Mouse (Mus musculus): ENCODE measurements around the gene Cldn8. TPM values are rescaled to one million over a fixed set of nuclear protein-coding genes. Genes with fewer than 3 reads are reported as not detected.

Gene Cldn8
- polyA plus RNA-seq, 1 experiment from 2014 or later: 5.3 TPM

DNA sequence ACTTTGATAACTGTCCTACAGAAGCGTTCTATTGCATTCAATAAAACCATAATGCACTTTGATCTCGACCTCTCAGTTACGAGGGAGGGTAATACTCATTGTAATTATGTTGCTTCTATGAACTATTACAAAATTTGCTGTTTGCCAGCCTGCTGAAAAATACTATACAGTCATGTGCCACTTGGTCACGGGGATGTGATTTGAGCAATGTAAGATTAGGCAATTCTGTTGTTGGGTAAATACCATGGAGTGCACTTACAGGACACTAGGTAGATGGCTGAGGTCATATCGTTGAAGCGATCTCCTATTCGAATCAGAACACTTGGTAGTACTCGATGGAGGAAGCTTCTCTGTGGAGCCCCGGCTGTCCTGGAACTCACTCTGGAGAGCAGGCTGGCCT lies 20.4 kb upstream of the Cldn8 start:
- ATAC-seq (replicated peaks; ENCODE audit: insufficient number of reproducible peaks, low FRiP score, low TSS enrichment, low read depth): no peak
- Histone ChIP-seq H3K9me3 (replicated peaks; ENCODE audit: control insufficient read depth, low read length) (no peaks in the 10 kb centered on the region), H3K36me3 (replicated peaks; ENCODE audit: control insufficient read depth, insufficient read depth, low read depth, low read length) (no peaks in the 10 kb centered on the region), H3K4me1 (ENCODE audit: control insufficient read depth, insufficient read depth, low read length) (no peaks in the 10 kb centered on the region), H3K27ac (replicated peaks; ENCODE audit: low read depth, low read length) (no peak overlapping the region), H3K4me2 (ENCODE audit: low read depth, low read length) (no peak overlapping the region), H3K9ac (replicated peaks; ENCODE audit: low read length) (no peak overlapping the region), H3K4me3 (ENCODE audit: low read depth, low read length) (no peak overlapping the region), H3K27me3 (ENCODE audit: control insufficient read depth, insufficient read depth, low read length) (no peaks in the 10 kb centered on the region)
- 95% methylated on average over 9 of the region's 9 CpGs for WGBS
- DNase-seq (ENCODE audit: low spot score): no peak

DNA sequence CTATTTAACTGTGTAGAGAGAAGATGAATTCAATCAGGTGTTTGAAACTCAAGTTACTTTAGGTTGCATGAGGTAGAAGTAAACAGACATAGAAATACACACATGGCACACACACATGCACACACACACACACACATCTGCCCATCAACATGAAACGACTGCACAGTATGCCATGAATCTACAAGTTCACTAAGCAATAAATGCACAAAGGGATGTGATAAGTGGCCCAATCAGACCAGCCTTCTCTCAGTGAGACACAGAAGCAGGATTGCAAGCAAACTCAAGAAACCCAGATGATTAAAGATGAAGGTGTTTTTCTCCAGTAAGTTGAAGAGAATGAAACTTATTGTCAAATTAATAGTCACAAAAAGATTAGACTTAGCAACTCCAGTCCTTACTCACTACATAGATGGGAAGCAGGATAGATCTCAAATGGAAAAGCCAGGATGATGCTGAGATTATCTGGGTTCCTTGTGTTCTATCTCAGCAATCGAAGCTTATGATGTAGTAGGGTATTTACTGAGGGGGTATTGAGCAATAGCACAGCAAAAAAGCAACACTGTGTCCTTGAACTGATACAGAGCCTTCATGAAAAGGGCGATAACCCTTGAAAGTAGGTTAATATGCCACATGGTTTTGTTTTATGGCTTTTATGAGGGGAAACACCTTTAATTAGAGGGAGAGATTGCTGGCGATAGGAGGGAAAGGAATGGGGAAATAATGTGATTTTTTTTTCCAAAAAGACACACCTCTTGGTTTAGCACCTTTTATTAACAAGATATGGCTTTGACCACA lies 13.1 kb upstream of the Cldn8 start:
- Histone ChIP-seq H3K4me1 (ENCODE audit: control insufficient read depth, insufficient read depth, low read length) (no peaks in the 10 kb centered on the region), H3K4me2 (ENCODE audit: low read depth, low read length) (no peak overlapping the region), H3K27me3 (ENCODE audit: control insufficient read depth, insufficient read depth, low read length) (no peaks in the 10 kb centered on the region), H3K27ac (replicated peaks; ENCODE audit: low read depth, low read length) (no peak overlapping the region), H3K4me3 (ENCODE audit: low read depth, low read length) (no peak overlapping the region), H3K9me3 (replicated peaks; ENCODE audit: control insufficient read depth, low read length) (no peaks in the 10 kb centered on the region), H3K9ac (replicated peaks; ENCODE audit: low read length) (no peak overlapping the region), H3K36me3 (replicated peaks; ENCODE audit: control insufficient read depth, insufficient read depth, low read depth, low read length) (no peaks in the 10 kb centered on the region)
- ATAC-seq (replicated peaks; ENCODE audit: insufficient number of reproducible peaks, low FRiP score, low TSS enrichment, low read depth): no peak
- no peak for DNase-seq (ENCODE audit: low spot score)
- whole genome bisulfite sequencing: 77% methylated on average over 4 of the region's 4 CpGs

DNA sequence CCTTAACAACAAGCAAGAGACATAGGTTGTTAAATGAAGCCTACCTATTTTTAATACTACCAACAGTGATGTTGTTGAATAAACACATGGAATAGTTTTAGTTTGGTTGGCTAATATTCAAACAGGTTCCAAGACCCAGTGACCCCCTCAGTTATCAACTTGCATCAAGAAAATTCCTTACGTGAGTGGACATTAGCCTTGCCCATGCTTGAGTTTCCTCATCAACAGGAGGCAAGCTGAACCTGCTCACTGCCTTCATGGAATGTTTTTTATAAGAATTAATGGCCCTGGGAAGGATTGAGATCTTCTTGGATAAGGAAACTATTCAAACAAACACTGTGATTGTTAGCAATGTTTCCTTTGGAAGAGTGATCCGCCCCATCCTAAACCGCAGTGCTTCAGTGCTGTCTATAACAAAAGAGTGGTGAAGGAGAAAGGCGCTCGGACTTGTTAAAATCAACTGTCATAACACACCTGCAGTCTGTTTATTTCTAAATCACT lies 10.0 kb upstream of the Cldn8 start:
- Histone ChIP-seq H3K27me3 (ENCODE audit: control insufficient read depth, insufficient read depth, low read length) (no peaks in the 10 kb centered on the region), H3K4me1 (ENCODE audit: control insufficient read depth, insufficient read depth, low read length) (no peaks in the 10 kb centered on the region), H3K9me3 (replicated peaks; ENCODE audit: control insufficient read depth, low read length) (no peaks in the 10 kb centered on the region), H3K36me3 (replicated peaks; ENCODE audit: control insufficient read depth, insufficient read depth, low read depth, low read length) (no peaks in the 10 kb centered on the region), H3K27ac (replicated peaks; ENCODE audit: low read depth, low read length) (no peak overlapping the region), H3K9ac (replicated peaks; ENCODE audit: low read length) (no peak overlapping the region), H3K4me3 (ENCODE audit: low read depth, low read length) (no peak overlapping the region), H3K4me2 (ENCODE audit: low read depth, low read length) (no peak overlapping the region)
- DNase-seq (ENCODE audit: low spot score) (no peak), ATAC-seq (replicated peaks; ENCODE audit: insufficient number of reproducible peaks, low FRiP score, low TSS enrichment, low read depth) (no peak)
- 73% methylated on average over 5 of the region's 5 CpGs for WGBS

DNA sequence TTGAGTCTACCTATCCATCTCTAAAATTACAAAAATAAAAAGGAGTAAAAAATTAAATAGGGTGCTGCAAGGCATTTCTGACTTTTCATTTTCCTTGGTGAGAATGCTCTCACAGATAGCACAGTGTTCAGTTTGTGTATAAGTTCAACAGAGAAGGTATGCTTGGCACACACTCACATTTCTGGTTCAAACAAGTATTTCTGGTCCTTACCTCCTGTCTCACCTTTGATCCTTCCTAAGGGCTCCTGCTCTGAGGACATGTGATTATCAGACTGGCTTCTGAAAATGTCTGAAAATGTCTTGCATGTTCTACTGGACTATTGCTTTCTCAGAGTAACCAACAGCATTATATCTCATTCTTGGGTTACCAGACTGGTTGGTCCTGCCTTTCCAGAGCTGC lies 7.2 kb upstream of the Cldn8 start:
- H3K27ac ChIP-seq (replicated peaks; ENCODE audit: low read depth, low read length): no peak overlapping the region
- no peak for ATAC-seq (replicated peaks; ENCODE audit: insufficient number of reproducible peaks, low FRiP score, low TSS enrichment, low read depth)

DNA sequence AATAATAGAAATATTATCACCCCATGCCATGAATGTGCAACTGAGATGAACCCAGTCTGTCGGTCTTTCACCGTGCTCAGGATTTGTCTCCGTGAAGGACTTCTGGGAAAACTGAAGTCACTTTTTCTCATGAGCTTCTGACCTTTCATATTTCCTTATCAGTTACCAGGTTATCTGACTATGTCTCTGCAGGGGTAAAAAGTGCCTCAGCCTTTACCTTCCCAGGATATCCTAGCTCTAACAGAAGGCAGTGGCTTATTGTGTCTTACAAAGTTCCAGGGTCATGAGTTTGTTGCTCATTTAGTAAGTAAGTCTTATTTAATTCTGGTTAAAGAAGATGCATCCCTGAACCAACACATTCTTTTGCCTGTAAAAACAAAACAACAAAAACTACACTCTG lies 6.7 kb upstream of the Cldn8 start:
- 89% methylated on average over 3 of the region's 3 CpGs for WGBS
- Histone ChIP-seq H3K9ac (replicated peaks; ENCODE audit: low read length) (no peak overlapping the region), H3K9me3 (replicated peaks; ENCODE audit: control insufficient read depth, low read length) (no peaks in the 10 kb centered on the region), H3K4me3 (ENCODE audit: low read depth, low read length) (no peak overlapping the region), H3K4me2 (ENCODE audit: low read depth, low read length) (no peak overlapping the region), H3K27ac (replicated peaks; ENCODE audit: low read depth, low read length) (no peak overlapping the region), H3K36me3 (replicated peaks; ENCODE audit: control insufficient read depth, insufficient read depth, low read depth, low read length) (no peaks in the 10 kb centered on the region), H3K4me1 (ENCODE audit: control insufficient read depth, insufficient read depth, low read length) (no peaks in the 10 kb centered on the region), H3K27me3 (ENCODE audit: control insufficient read depth, insufficient read depth, low read length) (no peaks in the 10 kb centered on the region)
- DNase-seq (ENCODE audit: low spot score) (no peak), ATAC-seq (replicated peaks; ENCODE audit: insufficient number of reproducible peaks, low FRiP score, low TSS enrichment, low read depth) (no peak)

More for the DNA sequence above, 7.2 kb upstream of the Cldn8 start:
- no peak for DNase-seq (ENCODE audit: low spot score)
- H3K9ac ChIP-seq (replicated peaks; ENCODE audit: low read length): no peak overlapping the region
- H3K36me3 ChIP-seq (replicated peaks; ENCODE audit: control insufficient read depth, insufficient read depth, low read depth, low read length): no peaks in the 10 kb centered on the region
- H3K4me3 ChIP-seq (ENCODE audit: low read depth, low read length): no peak overlapping the region
- no peak overlapping the region for H3K4me2 ChIP-seq (ENCODE audit: low read depth, low read length)
- no peaks in the 10 kb centered on the region for H3K27me3 ChIP-seq (ENCODE audit: control insufficient read depth, insufficient read depth, low read length)
- no peaks in the 10 kb centered on the region for H3K9me3 ChIP-seq (replicated peaks; ENCODE audit: control insufficient read depth, low read length)
- H3K4me1 ChIP-seq (ENCODE audit: control insufficient read depth, insufficient read depth, low read length): no peaks in the 10 kb centered on the region

DNA sequence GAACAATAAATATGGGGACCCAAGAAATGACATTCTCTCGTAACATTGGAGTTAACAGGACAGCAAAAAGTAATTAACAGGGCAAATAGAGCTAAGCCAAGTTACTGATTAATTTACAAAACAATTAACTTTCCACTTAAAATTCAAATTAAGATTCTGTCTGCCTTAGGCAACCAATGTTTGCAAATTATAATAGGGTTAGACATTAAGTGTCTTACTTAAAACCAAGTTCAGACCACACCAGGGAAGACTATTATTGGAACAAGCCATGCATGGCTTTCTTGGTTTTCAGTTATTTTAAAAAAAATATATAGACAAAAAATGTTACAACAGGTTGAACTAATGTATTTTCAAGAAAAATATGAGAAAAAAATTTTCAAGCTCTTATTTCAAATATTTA lies 6.1 kb upstream of the Cldn8 start:
- ATAC-seq (replicated peaks; ENCODE audit: insufficient number of reproducible peaks, low FRiP score, low TSS enrichment, low read depth) (no peak), DNase-seq (ENCODE audit: low spot score) (no peak)
- Histone ChIP-seq H3K36me3 (replicated peaks; ENCODE audit: control insufficient read depth, insufficient read depth, low read depth, low read length) (no peaks in the 10 kb centered on the region), H3K4me1 (ENCODE audit: control insufficient read depth, insufficient read depth, low read length) (no peaks in the 10 kb centered on the region), H3K4me2 (ENCODE audit: low read depth, low read length) (no peak overlapping the region), H3K27me3 (ENCODE audit: control insufficient read depth, insufficient read depth, low read length) (no peaks in the 10 kb centered on the region), H3K27ac (replicated peaks; ENCODE audit: low read depth, low read length) (no peak overlapping the region), H3K9me3 (replicated peaks; ENCODE audit: control insufficient read depth, low read length) (no peaks in the 10 kb centered on the region), H3K9ac (replicated peaks; ENCODE audit: low read length) (no peak overlapping the region), H3K4me3 (ENCODE audit: low read depth, low read length) (no peak overlapping the region)
- WGBS: 83% methylated on average over 1 of the region's 1 CpGs

DNA sequence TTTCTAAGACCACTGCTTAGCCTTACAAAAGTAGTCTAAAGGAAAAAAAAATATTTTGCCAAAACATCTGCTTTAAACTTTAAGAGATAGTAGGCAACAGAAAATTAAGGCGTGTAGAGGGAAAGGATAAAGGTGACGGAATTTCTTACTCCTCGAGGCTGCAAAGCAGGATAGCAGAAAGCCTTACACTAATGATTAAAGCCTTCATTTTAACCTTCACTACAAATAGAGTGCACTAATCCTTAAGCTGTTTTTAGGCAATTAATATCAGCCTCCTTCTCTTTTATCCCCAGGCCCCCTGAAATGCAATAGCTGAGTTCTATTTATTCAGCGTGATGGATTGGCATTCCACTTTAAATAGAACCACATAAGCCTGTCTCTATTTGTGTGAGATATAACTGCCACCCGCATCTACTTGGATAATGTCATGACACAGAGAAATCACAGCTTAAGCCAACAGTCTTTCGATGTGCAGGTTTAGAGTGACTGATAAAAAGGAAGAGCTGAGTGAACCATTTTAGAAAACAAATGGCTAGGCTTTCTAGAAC lies 1.3 kb downstream of the Cldn8 start:
- Histone ChIP-seq H3K27ac (replicated peaks; ENCODE audit: low read depth, low read length) (no peak overlapping the region), H3K4me3 (ENCODE audit: low read depth, low read length) (no peak overlapping the region), H3K9ac (replicated peaks; ENCODE audit: low read length) (no peak overlapping the region), H3K36me3 (replicated peaks; ENCODE audit: control insufficient read depth, insufficient read depth, low read depth, low read length) (no peaks in the 10 kb centered on the region), H3K4me2 (ENCODE audit: low read depth, low read length) (no peak overlapping the region), H3K27me3 (ENCODE audit: control insufficient read depth, insufficient read depth, low read length) (no peaks in the 10 kb centered on the region), H3K4me1 (ENCODE audit: control insufficient read depth, insufficient read depth, low read length) (no peaks in the 10 kb centered on the region), H3K9me3 (replicated peaks; ENCODE audit: control insufficient read depth, low read length) (no peaks in the 10 kb centered on the region)
- DNase-seq (ENCODE audit: low spot score): no peak
- 55% methylated on average over 6 of the region's 6 CpGs for WGBS
- ATAC-seq (replicated peaks; ENCODE audit: insufficient number of reproducible peaks, low FRiP score, low TSS enrichment, low read depth): no peak

DNA sequence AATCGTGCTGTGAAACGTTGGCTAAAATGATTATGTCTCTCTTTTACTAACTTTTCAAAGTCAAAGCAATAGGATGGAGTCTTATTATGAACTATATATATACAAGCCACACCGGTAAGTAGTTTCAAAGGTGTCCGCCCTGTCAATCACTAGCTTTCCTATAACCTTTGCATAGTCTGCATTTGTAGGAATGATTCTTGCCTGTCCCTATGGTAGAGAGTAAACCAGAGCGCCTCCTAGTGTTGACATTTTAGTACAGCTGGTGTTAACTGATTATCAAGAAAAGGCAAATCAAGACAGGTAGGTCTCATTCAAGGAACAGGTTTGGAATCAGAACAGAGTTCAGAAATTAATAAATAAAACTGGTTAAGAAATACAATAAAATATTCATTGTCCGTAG lies 20.5 kb downstream of the Cldn8 start:
- H3K4me2 ChIP-seq (ENCODE audit: low read depth, low read length): no peak overlapping the region
- no peak overlapping the region for H3K4me3 ChIP-seq (ENCODE audit: low read depth, low read length)
- no peak overlapping the region for H3K27ac ChIP-seq (replicated peaks; ENCODE audit: low read depth, low read length)
- 55% methylated on average over 6 of the region's 6 CpGs for WGBS
- H3K9ac ChIP-seq (replicated peaks; ENCODE audit: low read length): no peak overlapping the region
- DNase-seq (ENCODE audit: low spot score) (peak; percentile 67), ATAC-seq (replicated peaks; ENCODE audit: insufficient number of reproducible peaks, low FRiP score, low TSS enrichment, low read depth) (no peak)
- H3K9me3 ChIP-seq (replicated peaks; ENCODE audit: control insufficient read depth, low read length): no peaks in the 10 kb centered on the region
- H3K4me1 ChIP-seq (ENCODE audit: control insufficient read depth, insufficient read depth, low read length): no peaks in the 10 kb centered on the region
- no peaks in the 10 kb centered on the region for H3K36me3 ChIP-seq (replicated peaks; ENCODE audit: control insufficient read depth, insufficient read depth, low read depth, low read length)
- H3K27me3 ChIP-seq (ENCODE audit: control insufficient read depth, insufficient read depth, low read length): no peaks in the 10 kb centered on the region
